Mouse (Mus musculus) neutrophil, adult 59 days (primary cell): ENCODE measurements around the gene Ces1b. TPM values are rescaled to one million over a fixed set of nuclear protein-coding genes. Genes with fewer than 3 reads are reported as not detected.

Experiments
- total RNA-seq, 2 experiments: library from RNA; stranded (reverse); gene quantifications; 1 replicate in 1 of 2; 2 replicates in 1 of 2; pipeline ENCODE4 v1.2.4; 2023

Ces1b gene
- not detected for total RNA-seq

GRCm38 (mm10) chr8:93079887-93080286, at the start of gene Ces1b:
Gene Ces1b (minus strand): TSS chr8:93080017.

GRCm38 (mm10) chr8:93048092-93048491, 31.7 kb downstream of the Ces1b start, which contains the start of gene Ces1a:
Gene Ces1a (minus strand): TSS chr8:93048192.

Other genes starting within 250 kb of the Ces1b start
- 100 to 1,000 TPM; 110 to 119 TPM for gene Lpcat2, start 224.7 kb downstream of the Ces1b start, total RNA-seq
- 10 to 100 TPM; 10.4 to 16.2 TPM for gene Capns2, start 178.6 kb downstream of the Ces1b start, total RNA-seq
- 1 to 10 TPM; 1.1 to 1.7 TPM for gene Slc6a2, start 119.9 kb downstream of the Ces1b start, total RNA-seq
- gene Ces1a, start 31.8 kb downstream of the Ces1b start, total RNA-seq: not detected
- not detected for gene Ces1c, start 51.3 kb upstream of the Ces1b start, total RNA-seq
- gene Ces1d, start 117.8 kb upstream of the Ces1b start, total RNA-seq: 10 to 100 TPM; 11.6 to 16.9 TPM
- not detected for gene Ces1e, start 149.6 kb upstream of the Ces1b start, total RNA-seq
- not detected for gene Ces1f, start 199.7 kb upstream of the Ces1b start, total RNA-seq